Mouse (Mus musculus) liver, embryonic 12.5 days (tissue): ENCODE results near the gene Mamld1. TPM values are rescaled to one million over a fixed set of nuclear protein-coding genes. Genes with fewer than 3 reads are reported as not detected.

ENCODE experiments used
- ATAC-seq: fragments of 200-750 bp; cut with Nextera tagmentation; 2 replicates; pipeline ENCODE4 v1.8.0; 2017; ENCODE audit warnings: moderate number of reproducible peaks, mild to moderate bottlenecking, moderate library complexity
- H3K27ac ChIP-seq: fragments of 300-500 bp; sonication (generic); 2 replicates; pipeline ENCODE4 v1.5.1; 2016; ENCODE audit warnings: mild to moderate bottlenecking
- H3K27me3 ChIP-seq: fragments of 300-500 bp; sonication (generic); replicated peaks from 2 replicates; pipeline ENCODE4 v1.6.1; 2016; ENCODE audit warnings: mild to moderate bottlenecking, moderate library complexity
- H3K36me3 ChIP-seq: fragments of 300-500 bp; sonication (generic); 2 replicates; pipeline ENCODE4 v1.6.1; 2016; ENCODE audit warnings: mild to moderate bottlenecking, moderate library complexity
- H3K4me1 ChIP-seq: fragments of 300-500 bp; sonication (generic); 2 replicates; pipeline ENCODE4 v1.6.1; 2016
- H3K4me2 ChIP-seq: fragments of 300-500 bp; sonication (generic); 2 replicates; pipeline ENCODE4 v1.6.1; 2016; ENCODE audit warnings: mild to moderate bottlenecking, moderate library complexity
- H3K4me3 ChIP-seq: fragments of 300-500 bp; sonication (generic); 2 replicates; pipeline ENCODE4 v1.5.1; 2016; ENCODE audit warnings: mild to moderate bottlenecking, moderate library complexity
- H3K9ac ChIP-seq: fragments of 300-500 bp; sonication (generic); 2 replicates; pipeline ENCODE4 v1.6.1; 2016; ENCODE audit warnings: mild to moderate bottlenecking, moderate library complexity
- H3K9me3 ChIP-seq: fragments of 300-500 bp; sonication (generic); replicated peaks from 2 replicates; pipeline ENCODE4 v1.6.1; 2016; ENCODE audit warnings: mild to moderate bottlenecking, moderate library complexity
- WGBS: fragments of 180-500 bp; shearing (Covaris S2); methylation state at CpG from one replicate; pipeline ENCODE4 v1.1.7; 2016; ENCODE audit not compliant: insufficient replicate concordance; 5-methylcytosine and 5-hydroxymethylcytosine counted together
- polyA plus RNA-seq: library from polyadenylated mRNA; unstranded; fragments of >200 nt; fragmentation: Nextera tagmentation; extraction: Ambion mirVana; gene quantifications from 2 replicates; pipeline ENCODE4 v1.2.1, GENCODE M21; 2016

The Mamld1 gene
- polyA plus RNA-seq, 1 experiment from 2014 or later: 0.12 TPM

- no peak for ATAC-seq
- Histone ChIP-seq H3K4me1 (no peaks in the 10 kb centered on the region), H3K36me3 (no peaks in the 10 kb centered on the region), H3K27ac (no peak overlapping the region), H3K27me3 (no peaks in the 10 kb centered on the region), H3K4me3 (no peak overlapping the region), H3K9me3 (no peaks in the 10 kb centered on the region), H3K9ac (no peak overlapping the region), H3K4me2 (no peak overlapping the region)
- 52% methylated on average over 4 of the region's 4 CpGs for WGBS
Measured at GRCm38 (mm10) chrX:71087370-71088079, 37.5 kb downstream of the Mamld1 start.

DNA sequence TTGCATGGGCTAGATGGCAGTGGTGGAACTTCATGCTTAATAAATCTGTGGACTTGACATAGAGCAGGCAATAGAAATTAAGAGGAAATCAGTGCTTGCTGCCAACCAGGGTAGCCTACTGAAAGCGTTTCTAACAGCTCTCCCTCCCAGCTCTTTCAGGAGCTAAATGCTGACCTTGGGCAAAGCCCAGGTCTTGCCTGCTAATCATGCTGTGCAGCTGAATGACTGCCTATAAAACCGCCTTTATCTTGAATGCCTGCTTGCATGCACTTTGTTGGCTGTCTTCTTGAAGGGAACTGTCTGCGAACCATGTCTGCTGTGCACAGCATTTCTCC lies 38.0 kb downstream of the Mamld1 start:
- Histone ChIP-seq H3K9me3 (no peaks in the 10 kb centered on the region), H3K36me3 (no peaks in the 10 kb centered on the region), H3K4me1 (no peaks in the 10 kb centered on the region), H3K4me2 (no peak overlapping the region), H3K27ac (no peak overlapping the region), H3K4me3 (no peak overlapping the region), H3K9ac (no peak overlapping the region), H3K27me3 (no peaks in the 10 kb centered on the region)
- no peak for ATAC-seq
- WGBS: 58% methylated on average over 3 of the region's 3 CpGs

GRCm38 (mm10) chrX:71105820-71106219 lies 55.8 kb downstream of the Mamld1 start:
- H3K27ac ChIP-seq: no peak overlapping the region
- H3K9ac ChIP-seq: no peak overlapping the region
- peaks cover 7% of the 10 kb centered on the region; the same call in 1 of the 2 replicates for H3K27me3 ChIP-seq
- no peak for ATAC-seq
- no peaks in the 10 kb centered on the region for H3K9me3 ChIP-seq
- no peaks in the 10 kb centered on the region for H3K4me1 ChIP-seq
- no peak overlapping the region for H3K4me2 ChIP-seq
- H3K36me3 ChIP-seq: no peaks in the 10 kb centered on the region
- H3K4me3 ChIP-seq: no peak overlapping the region

GRCm38 (mm10) chrX:71106392-71106791 lies 56.3 kb downstream of the Mamld1 start:
- Histone ChIP-seq H3K4me1 (no peaks in the 10 kb centered on the region), H3K9me3 (no peaks in the 10 kb centered on the region), H3K4me3 (no peak overlapping the region), H3K36me3 (no peaks in the 10 kb centered on the region), H3K27ac (no peak overlapping the region), H3K4me2 (no peak overlapping the region), H3K9ac (no peak overlapping the region), H3K27me3 (peaks cover 7% of the 10 kb centered on the region; the same call in 1 of the 2 replicates)
- no peak for ATAC-seq
- WGBS: 54% methylated on average over 4 of the region's 4 CpGs

DNA sequence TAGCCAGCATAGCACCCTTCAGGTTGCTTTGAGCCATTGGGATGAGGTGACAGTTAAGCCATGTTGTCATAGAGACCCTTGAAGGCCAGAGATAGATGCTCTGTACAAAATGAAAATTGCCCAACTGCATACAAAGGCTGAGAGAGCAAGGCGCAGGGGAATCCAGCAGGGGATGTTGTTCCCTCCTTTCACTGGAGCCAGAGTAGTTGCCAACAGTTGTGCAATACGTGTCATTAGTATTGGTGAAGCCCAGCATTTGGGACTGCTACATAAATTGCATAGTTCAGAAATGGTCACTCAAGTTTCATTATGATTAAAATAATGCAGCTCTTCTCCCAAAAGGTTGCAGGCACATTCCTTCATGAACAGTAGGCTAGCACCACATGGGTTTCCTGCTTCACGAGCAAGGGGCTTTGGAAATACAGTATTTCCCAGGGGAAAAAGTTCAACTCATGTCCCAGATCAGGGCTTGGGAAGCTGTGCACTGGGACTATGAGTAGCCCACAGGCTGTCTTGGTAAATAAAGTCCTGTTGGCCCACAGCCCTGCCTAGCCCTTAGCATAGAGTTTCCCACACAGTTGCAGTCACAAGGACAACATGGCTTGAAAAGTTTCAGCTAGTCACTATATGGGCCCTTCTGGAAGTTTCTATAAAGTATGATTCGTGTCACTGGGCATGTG lies 58.1 kb downstream of the Mamld1 start:
- no peak overlapping the region for H3K27ac ChIP-seq
- H3K4me1 ChIP-seq: no peaks in the 10 kb centered on the region
- no peak for ATAC-seq
- no peak overlapping the region for H3K4me2 ChIP-seq
- no peaks in the 10 kb centered on the region for H3K9me3 ChIP-seq
- peaks cover 7% of the 10 kb centered on the region; the same call in 1 of the 2 replicates for H3K27me3 ChIP-seq
- H3K9ac ChIP-seq: no peak overlapping the region
- H3K36me3 ChIP-seq: no peaks in the 10 kb centered on the region
- H3K4me3 ChIP-seq: no peak overlapping the region
- 64% methylated on average over 4 of the region's 4 CpGs for WGBS

DNA sequence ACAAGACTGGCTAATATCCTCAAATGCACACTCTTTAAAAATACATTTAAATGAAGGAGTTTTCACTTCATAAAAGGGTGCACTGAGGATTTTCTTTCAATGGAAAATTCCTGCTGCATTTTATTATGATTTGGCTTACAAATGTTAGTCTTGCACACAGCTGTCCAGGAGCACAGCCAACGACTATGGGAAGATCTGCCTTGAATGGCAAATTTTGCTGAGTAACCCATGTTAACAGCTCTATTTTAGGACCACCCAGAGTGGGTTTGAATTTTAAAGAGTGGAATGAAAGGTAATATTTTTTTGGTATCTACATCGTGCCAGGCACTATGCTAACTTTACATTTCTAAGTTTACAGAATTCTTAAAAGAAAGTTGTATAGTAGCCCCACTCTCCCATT lies 60.3 kb downstream of the Mamld1 start:
- Histone ChIP-seq H3K36me3 (no peaks in the 10 kb centered on the region), H3K4me1 (no peaks in the 10 kb centered on the region), H3K4me2 (no peak overlapping the region), H3K9me3 (no peaks in the 10 kb centered on the region), H3K4me3 (no peak overlapping the region), H3K27ac (no peak overlapping the region), H3K27me3 (peaks cover 7% of the 10 kb centered on the region; the same call in 1 of the 2 replicates), H3K9ac (no peak overlapping the region)
- no peak for ATAC-seq
- 58% methylated on average over 2 of the region's 2 CpGs for WGBS

- ATAC-seq: no peak
- WGBS: 55% methylated on average over 4 of the region's 4 CpGs
- Histone ChIP-seq H3K27me3 (peaks cover 3% of the 10 kb centered on the region; the same call in 1 of the 2 replicates), H3K4me1 (no peaks in the 10 kb centered on the region), H3K36me3 (no peaks in the 10 kb centered on the region), H3K4me2 (no peak overlapping the region), H3K9me3 (no peaks in the 10 kb centered on the region), H3K4me3 (no peak overlapping the region), H3K27ac (no peak overlapping the region), H3K9ac (no peak overlapping the region)
Measured at GRCm38 (mm10) chrX:71122359-71123293, 72.6 kb downstream of the Mamld1 start.

DNA sequence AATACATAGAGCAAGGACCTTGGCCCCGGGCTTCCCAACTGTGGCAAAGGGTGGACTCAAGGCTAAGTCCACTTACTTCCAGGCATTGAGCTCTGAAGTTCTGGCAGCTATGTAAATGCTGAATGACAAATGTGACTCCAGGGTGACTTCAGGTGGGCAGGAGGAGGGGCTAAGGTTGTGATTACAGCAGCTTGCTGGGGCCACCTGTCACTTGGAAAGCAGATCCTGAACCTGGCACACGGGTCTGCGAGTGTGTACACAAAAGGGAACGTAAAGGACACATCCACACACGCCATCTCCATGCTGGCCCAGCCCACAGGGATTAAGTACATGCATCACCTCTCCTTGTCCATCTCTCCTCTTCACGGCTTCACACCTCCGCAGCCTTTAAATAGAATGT lies 75.0 kb downstream of the Mamld1 start:
- ATAC-seq: no peak
- 71% methylated on average over 7 of the region's 7 CpGs for WGBS
- Histone ChIP-seq H3K4me2 (no peak overlapping the region), H3K27ac (no peak overlapping the region), H3K9me3 (no peaks in the 10 kb centered on the region), H3K27me3 (no peaks in the 10 kb centered on the region), H3K36me3 (no peaks in the 10 kb centered on the region), H3K4me1 (no peaks in the 10 kb centered on the region), H3K4me3 (no peak overlapping the region), H3K9ac (no peak overlapping the region)

DNA sequence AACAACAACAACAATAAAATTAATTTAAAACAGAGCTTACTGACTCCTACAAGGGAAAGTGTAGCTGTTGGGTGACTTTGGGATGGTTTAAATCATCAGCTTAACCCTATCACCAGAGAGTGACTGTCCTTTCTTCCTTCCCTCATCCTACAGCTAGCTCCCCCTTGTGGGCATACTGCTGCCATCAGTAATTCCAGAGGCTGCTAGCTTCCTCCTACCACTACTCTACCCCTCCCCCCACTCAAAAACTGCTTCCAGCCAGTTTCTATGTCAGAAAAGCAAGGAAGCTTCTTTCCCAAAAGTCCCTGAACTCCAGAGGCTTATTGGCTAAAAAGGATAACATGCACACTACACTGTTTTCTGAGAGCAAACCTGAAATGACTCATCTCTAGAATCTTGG lies 81.4 kb downstream of the Mamld1 start:
- ATAC-seq: no peak
- H3K4me3 ChIP-seq: no peak overlapping the region
- H3K9me3 ChIP-seq: no peaks in the 10 kb centered on the region
- no peaks in the 10 kb centered on the region for H3K36me3 ChIP-seq
- no peak overlapping the region for H3K9ac ChIP-seq
- H3K4me1 ChIP-seq: no peaks in the 10 kb centered on the region
- no peaks in the 10 kb centered on the region for H3K27me3 ChIP-seq
- H3K4me2 ChIP-seq: no peak overlapping the region
- no peak overlapping the region for H3K27ac ChIP-seq

DNA sequence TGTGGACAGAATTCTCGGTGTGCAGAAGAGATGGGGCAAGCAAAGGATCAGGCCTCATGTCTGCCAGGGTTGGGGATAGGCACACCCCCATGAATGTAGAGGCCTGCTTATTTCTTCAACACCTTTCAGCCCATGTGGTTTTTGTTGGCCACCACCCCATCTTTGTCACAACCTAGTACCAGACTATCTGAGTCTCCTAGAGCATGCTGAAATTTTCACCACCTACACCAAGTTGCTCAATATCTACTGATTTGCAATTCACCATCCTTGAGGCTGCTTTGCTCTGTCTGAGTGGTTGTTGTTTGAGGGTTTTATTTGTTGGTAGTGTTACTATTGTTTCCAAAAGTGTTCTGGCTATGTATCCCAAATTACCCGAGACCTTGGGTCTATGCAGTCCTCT lies 91.3 kb downstream of the Mamld1 start:
- Histone ChIP-seq H3K4me1 (no peaks in the 10 kb centered on the region), H3K9me3 (no peaks in the 10 kb centered on the region), H3K27me3 (peaks cover 5% of the 10 kb centered on the region; the same call in 1 of the 2 replicates), H3K36me3 (no peaks in the 10 kb centered on the region), H3K9ac (no peak overlapping the region), H3K4me2 (no peak overlapping the region), H3K4me3 (no peak overlapping the region), H3K27ac (no peak overlapping the region)
- 61% methylated on average over 2 of the region's 2 CpGs for WGBS
- no peak for ATAC-seq

DNA sequence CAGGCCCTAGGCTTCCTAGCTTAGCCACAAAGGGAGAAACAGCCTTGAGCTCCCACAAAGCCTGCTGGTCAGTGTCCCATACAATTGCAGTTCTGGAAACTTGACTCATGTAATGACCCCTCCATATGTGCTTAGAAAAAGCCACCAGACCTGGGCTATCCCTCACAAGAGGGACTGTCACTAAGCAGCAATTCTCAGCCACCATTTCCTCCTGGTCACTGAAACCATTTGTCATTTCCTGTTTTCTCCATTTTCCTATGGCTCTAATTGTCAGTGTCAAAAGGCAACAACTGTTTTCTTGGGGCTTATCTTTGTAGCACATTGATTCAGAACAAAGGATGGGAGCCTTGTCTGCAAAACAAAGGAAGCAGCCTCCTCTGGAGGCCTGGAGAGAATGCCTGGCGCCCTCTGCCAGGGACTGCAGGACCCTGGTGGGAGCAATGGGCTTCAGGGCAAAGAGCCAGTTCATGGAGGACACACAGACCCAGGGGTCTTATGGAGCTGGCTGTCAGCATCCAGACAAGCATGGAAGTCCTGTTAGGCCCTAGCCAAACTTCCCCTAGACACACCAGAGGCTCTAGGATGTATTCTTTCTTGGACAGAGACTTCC lies 99.5 kb downstream of the Mamld1 start:
- 21% methylated on average over 1 of the region's 1 CpGs for whole genome bisulfite sequencing
- H3K4me1 ChIP-seq: no peaks in the 10 kb centered on the region
- peaks cover 13% of the 10 kb centered on the region; the same call in 1 of the 2 replicates for H3K27me3 ChIP-seq
- no peak overlapping the region for H3K4me3 ChIP-seq
- no peak overlapping the region for H3K4me2 ChIP-seq
- no peaks in the 10 kb centered on the region for H3K9me3 ChIP-seq
- H3K9ac ChIP-seq: no peak overlapping the region
- H3K36me3 ChIP-seq: no peaks in the 10 kb centered on the region
- H3K27ac ChIP-seq: no peak overlapping the region
- ATAC-seq: no peak

DNA sequence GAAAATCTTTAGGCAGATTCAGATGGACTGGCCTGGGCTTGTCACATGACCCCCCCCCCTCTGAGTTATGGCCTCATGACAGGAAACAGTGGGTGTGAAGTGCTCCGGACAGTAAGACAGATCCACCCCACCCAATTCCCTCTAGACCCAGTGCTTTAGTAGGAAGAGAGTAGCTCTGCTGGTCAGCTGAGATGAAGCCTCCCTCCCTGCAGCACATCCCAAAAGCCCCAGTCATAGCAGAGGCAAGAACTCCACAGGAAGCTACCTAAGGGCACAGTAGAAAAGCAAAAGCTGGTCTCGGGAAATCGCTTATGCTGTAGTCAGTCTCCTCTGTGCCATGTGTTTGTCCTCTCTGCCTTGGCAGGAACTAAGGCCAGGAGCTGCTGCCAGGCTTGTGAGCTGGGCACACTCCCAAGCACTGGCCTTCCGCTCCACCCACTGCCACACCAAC lies 100.5 kb downstream of the Mamld1 start:
- ATAC-seq: no peak

More for the DNA sequence above, 100.5 kb downstream of the Mamld1 start:
- 49% methylated on average over 4 of the region's 4 CpGs for WGBS
- Histone ChIP-seq H3K4me2 (no peak overlapping the region), H3K4me1 (no peaks in the 10 kb centered on the region), H3K4me3 (no peak overlapping the region), H3K36me3 (no peaks in the 10 kb centered on the region), H3K27me3 (peaks cover 8% of the 10 kb centered on the region; the same call in 1 of the 2 replicates), H3K9me3 (no peaks in the 10 kb centered on the region), H3K9ac (no peak overlapping the region), H3K27ac (no peak overlapping the region)
